Mouse (Mus musculus): ENCODE measurements around the gene Fam160a2.

The Fam160a2 gene

DNA sequence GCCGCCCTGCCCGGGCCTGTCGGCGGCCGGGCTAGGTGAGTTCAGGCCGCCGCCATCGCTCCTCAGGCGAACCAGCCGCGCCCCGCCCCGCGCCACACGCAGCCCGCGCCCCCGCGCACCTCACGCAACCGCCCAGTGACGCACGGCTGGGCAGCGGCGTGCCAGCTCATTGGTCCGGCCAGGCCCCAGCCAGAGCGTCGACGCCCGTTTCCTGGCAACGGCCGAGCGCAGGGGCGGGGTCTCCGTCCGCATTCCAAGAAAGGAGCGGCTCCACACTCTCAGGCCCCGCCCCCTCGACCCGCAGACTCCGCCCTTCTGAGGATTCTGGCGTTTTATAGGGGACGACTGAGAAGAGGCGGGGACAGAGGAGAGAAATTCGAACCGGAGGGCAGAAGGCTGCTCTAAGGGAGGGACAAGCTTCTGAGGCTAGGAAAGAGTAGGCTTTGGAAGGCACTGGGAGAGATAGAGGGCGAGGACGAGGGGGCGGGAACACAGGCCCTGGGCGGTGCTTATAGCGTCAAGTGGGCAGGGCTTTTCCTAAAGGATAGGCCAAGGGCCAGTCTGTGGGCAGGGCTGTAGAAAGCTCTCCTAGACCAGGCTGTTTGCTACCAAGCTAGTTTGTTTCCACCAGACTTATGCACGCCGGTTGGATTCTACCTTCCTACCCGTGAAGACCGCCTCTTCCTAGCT, at the start of gene Fam160a2:
Gene Fam160a2 (minus strand): TSS at position 120 of the 690 bp plus-strand sequence.
- DNase-seq (ENCODE audit: inconsistent ontology term): peak; percentile 100

DNA sequence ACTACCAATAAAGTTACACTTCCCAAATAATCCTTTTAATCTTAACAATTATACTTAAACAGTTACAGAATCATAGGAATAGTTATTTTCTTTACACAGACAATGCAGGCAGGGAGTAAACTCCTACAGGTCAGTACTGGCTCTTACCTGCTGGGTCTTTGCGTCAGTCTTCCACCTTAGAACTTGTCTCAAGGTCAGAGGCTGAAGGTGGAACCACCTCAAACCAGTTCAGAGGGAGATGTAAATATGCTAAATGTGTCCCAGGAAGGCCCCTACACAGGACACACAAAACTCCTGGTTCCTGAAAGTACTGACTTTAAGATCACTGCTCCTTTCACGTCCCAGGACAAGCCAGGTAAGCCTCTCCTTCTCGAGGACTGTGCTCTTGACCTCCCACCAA, 45.2 kb upstream of the Fam160a2 start:
- DNase-seq (ENCODE audit: inconsistent ontology term): no peak

DNA sequence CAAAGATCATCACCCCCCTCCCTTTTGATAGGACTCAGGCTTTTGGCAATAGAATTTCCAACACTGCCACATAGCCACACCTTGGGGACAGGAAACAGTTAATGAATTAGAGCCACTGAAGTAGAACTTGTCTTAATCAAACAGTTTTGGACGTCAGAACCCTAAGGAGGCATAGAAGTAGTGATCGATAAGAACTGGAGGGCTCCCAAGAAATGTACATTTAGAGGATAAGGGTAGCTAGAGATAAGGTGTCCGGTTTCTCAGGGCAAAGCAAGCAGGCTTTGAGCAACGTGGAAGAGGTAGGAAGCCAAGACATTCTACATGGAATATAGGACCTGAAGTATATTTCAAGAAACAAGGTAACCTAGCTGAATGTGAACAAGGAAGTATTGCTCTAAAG, 41.6 kb upstream of the Fam160a2 start:
- DNase-seq (ENCODE audit: inconsistent ontology term): no peak

DNA sequence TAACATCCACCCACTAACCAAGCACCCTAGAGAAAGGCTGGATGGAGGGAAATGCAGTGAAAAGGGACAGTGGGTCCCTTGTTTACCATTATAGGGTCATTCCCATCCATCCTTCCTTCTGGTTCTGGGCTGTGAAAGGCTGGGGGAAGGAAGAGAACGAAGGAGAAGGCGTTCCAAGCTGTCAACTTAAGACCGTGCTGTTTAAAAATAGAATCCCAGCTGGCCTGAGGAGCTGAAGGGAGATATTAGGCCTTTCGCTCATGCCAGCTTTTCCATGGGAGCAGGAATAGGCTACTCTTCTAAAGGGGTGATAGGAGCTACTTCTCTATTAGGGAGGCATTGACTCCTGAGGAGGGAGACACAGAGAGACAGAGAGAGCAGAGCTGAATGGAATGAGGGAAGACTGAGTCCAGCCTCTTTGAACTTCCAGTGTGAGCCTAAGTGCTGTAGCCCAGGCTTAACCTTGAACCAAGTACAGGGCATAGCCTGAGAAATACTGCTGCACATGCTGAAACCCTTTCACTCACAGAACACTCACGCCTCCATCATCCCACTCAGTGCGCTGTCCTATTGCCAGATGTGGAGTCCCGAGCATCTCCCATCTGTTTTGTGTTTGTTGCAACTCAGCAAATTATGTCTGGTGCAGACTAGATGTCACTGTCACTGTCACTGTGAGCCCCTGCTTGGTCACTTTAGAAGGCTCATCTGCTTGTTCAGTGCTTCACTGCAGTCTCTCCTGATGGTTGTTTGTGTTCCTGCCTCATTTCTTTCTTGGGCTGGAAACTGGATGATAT, 38.3 kb upstream of the Fam160a2 start:
- no peak for DNase-seq (ENCODE audit: inconsistent ontology term)

DNA sequence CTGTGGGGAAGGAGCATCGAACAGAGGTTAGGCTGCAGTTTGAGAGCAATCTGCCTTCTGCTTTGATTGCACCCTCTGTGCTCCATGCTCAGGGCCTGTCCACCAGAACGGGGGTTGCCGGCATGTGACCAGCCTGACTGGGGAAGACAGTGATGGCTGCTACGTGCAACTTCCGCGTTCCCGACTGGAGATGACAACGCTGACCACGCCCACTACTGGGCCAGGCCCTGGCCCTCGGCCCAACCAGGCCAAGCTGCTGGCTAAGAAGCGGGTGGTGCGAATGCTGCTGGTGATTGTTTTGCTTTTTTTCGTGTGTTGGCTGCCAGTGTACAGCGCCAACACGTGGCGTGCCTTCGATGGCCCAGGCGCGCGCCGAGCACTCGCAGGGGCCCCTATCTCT, 34.9 kb upstream of the Fam160a2 start:
- no peak for DNase-seq (ENCODE audit: inconsistent ontology term)

DNA sequence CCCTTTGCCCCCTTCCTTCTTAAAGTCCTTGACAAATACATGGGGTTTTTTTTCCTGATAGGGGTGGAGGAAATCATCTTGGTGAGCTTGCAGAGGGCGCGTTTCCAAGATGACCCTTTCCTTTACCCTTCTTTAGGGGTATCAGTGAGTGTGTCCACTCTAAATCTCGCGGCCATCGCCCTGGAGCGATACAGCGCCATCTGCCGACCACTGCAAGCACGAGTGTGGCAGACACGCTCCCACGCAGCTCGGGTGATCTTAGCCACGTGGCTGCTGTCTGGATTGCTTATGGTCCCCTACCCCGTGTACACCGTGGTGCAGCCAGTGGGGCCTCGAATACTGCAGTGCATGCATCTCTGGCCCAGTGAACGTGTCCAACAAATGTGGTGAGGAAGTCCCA, 34.0 kb upstream of the Fam160a2 start:
- DNase-seq (ENCODE audit: inconsistent ontology term): no peak

DNA sequence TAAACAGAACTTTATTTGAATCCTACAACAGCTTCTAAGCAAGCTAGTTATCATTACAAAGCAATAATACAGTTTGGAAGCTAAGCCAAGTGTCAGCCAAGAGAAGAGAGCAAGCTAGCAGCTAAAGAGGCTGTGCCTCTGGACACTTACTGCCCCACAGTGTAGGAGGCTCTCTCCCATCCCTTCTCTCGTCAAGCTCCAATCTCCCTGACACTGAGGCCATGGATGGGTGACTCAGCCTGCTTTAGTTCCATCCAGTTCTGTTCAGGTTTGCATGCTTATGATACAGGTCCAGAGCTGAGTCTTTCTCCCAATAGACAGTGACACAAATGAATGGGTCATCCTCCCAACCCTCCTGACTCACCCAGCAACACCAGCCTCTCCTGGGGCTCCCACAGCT, 32.2 kb upstream of the Fam160a2 start:
- no peak for DNase-seq (ENCODE audit: inconsistent ontology term)

DNA sequence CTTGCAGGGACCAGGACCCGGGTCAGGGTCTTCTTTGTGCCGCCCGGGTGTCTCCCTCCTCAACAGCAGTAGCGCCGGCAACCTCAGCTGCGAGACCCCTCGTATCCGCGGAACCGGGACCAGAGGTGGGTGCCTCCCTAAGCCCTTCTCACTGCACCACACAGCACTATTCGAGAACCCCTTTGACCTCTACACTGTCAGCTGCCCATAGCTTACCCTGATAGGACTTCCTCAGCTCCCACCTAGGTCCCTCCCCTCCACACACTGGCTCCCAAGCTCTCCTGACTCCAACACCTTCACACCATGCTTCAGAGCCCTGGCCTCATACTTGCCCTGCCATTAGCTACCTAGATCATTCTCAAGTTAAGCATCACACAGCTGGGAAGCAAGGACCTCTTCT, 26.2 kb upstream of the Fam160a2 start:
- no peak for DNase-seq (ENCODE audit: inconsistent ontology term)

DNA sequence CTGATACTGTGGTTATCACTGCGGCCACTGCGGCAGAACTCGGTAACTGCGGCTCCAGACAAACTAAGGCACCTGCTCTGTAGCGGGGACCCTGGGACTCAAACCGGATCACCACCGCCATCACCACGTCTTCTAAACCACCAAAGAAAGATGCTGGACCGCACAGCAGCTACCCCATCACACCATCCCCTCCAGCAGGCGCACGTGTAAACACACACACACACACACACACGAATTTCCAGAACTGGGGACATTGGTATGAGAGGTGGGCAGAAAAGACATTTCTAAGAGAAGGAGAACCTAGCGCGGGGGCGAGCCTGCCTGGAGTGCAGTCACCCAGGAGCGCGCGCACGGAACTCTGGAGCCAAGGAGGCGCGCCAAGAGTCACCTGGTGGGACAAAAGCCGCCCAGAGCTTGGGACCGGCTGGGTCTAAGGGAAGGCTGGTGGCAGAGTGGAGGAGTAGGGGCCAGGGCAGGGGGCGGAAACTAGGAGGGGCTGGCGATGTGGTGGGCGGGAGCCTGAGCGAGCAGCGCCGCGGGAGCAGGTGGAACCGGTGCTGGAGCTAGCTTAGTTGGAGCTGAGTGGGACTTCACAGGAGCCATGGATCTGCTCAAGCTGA, 25.7 kb upstream of the Fam160a2 start, which contains the start of gene Cckbr:
Gene Cckbr (plus strand): TSS at position 308 of the 620 bp plus-strand sequence.
- peak; percentile 9 for DNase-seq (ENCODE audit: inconsistent ontology term)

DNA sequence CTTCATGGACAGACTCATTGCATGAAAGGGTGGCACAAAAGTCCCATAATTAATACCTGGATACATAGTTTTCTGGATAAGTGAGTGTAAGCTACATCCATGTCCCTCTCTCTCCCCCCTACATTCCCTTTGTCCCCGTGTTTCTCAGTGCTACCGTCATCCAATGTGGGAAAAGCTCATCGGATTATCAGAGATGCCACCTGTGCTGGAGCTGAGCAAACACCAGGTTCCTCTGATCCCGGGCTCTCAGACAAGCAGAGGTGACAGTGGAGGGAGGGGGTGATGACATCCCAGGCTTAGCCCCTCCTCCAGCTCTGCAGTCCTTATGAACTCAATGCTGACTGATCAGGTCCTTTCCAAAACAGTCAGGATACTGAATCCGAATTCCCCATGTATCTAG, 24.5 kb upstream of the Fam160a2 start:
- DNase-seq (ENCODE audit: inconsistent ontology term): no peak

DNA sequence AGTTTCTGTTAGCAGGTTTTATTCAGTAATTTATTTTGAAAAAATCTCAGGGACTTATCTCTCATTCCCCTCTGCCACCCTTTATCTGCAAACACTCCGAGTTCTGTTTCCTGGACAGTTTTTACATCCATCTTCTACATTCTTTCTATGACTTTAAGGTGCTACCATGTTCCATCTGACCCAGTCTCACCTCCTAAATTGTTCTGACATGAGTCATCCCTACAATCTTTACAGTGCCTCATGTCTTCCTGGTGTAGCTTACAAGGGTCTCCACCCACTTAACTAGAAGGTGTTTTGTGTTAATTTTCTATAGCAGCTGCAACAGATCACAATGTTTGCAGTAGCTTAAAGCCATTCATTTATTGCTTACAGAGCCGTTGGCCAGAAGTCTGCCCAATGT, 21.0 kb upstream of the Fam160a2 start:
- DNase-seq (ENCODE audit: inconsistent ontology term): no peak

DNA sequence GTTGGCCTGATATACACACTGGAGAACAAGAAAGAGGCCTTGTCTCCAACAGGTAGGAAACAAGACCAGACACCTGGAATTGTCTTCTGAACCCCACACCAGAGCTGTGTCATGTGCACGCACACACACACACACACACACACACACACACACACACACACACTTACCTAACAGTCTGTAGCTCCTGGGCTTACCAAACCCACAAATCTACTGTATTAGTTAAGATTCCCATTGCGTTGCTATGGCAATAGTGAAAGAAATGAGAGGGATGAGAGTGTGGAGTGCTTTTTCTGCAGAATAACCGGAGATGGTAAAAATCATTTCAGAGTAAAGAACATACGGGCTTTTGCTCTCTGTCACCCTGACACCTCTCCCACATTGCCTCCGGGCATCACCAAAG, 18.3 kb upstream of the Fam160a2 start:
- DNase-seq (ENCODE audit: inconsistent ontology term): no peak

DNA sequence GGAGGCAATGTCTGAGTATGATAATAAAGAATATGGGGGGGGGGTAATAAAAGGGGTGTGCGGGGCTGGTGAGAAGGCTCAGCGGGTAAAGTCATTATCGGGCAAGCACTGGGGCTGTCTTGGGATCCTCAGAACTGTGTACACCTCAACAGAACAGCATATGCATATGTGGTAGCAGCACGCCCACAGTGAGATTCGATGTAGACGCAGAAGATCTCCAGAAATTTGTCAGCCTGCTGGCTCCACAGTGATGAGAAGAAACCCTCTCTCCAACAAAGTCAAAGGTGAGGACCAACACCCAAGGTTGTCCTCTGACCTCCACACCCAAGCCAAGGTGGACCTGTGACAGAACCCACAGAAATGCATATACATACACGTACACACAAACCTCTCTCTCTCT, 16.7 kb upstream of the Fam160a2 start:
- no peak for DNase-seq (ENCODE audit: inconsistent ontology term)

DNA sequence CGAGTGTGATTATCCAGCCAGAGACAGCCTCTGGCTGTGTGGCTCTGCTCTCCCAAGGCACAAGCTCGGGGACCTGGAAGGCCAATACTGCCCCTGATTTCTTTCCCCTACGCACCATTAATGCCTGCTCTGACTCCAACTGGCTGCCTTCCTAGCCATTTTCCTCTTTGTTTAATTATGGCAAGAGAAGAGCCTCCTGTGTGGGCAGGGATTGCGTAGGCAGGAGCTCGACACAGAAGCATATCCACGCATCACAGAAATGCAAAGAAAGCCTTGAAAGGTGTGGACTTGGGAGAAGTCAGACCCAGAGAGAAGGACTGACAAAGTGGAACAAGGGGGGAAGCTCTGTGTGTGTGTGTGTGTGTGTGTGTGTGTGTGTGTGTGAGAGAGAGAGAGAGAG, 14.5 kb upstream of the Fam160a2 start:
- DNase-seq (ENCODE audit: inconsistent ontology term): no peak

DNA sequence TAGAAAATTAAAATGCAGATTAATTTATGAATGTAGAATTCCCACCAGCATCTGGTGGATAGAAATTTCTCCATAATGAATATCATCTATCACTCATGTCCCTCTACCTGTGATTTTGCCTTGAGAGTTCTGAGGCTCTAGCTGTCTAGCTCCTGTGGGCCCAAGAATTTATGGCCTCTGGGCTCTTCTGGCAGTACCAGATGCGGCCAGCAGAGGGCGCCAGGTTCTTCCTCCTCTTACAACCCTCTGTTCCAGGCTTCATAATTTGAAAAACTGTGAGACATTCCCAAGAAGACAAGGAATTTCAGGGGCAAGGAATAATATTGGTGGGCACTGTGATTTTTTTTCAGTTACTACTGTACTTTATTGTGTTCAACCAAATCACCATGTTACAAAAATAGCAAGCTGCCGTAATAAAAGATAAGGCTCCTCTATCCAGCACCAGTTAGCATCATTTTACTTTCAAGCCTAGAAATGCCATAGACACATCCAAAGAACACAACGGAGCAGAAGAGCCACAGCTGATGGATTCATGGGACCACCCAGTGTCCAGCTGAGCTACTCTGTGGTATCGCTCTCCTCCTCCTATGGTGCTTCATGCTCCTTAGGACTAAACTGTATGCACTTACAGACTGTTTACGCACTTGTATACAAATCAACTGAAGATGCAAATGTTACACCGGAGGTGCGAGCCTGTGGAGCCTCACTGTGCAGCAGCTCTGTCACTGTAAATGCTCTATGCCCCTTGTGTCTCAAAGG, 12.2 kb upstream of the Fam160a2 start:
- peak; percentile 33 for DNase-seq (ENCODE audit: inconsistent ontology term)

DNA sequence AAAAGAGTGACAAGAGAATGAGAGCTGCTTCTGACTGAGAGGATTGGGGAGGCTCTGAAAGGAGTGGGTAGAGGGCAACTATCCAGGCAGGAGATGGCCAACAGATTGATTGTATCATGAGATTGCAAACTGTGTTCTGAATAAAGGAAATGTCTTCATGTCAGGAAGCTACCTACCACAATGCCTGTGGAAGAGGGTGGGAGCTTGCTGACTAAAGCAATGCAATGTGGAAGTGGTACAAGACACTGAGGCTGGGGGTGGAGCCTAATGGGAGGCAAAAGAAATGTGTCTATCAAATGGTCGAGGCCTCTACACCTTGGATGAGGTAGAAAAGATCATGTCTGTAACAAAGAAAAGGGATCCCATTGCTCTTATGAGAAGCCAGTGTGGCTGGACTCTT, 6.5 kb upstream of the Fam160a2 start:
- no peak for DNase-seq (ENCODE audit: inconsistent ontology term)

DNA sequence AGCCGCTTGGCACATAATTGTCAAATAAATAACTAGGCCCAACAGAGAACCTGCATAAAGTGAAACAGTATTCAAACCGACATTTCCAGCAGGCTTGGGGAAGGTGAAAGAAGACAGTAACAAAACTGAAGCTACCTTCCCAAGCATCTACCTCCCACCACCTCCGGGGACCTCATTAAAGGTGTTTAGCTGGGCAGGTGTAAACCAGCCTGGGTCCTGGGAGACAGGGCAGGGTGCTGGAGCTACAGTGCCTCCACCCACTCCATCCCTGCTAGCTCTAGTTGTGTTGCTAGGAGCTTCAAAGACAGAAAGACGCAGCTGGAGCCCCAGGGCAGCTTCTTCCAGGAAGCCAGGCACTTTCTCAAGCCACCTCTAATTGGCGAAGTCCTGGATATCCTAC, 4.4 kb upstream of the Fam160a2 start, which contains the start of gene Cnga4:
Gene Cnga4 (plus strand): TSS at position 301 of the 400 bp plus-strand sequence.
- DNase-seq (ENCODE audit: inconsistent ontology term): no peak

DNA sequence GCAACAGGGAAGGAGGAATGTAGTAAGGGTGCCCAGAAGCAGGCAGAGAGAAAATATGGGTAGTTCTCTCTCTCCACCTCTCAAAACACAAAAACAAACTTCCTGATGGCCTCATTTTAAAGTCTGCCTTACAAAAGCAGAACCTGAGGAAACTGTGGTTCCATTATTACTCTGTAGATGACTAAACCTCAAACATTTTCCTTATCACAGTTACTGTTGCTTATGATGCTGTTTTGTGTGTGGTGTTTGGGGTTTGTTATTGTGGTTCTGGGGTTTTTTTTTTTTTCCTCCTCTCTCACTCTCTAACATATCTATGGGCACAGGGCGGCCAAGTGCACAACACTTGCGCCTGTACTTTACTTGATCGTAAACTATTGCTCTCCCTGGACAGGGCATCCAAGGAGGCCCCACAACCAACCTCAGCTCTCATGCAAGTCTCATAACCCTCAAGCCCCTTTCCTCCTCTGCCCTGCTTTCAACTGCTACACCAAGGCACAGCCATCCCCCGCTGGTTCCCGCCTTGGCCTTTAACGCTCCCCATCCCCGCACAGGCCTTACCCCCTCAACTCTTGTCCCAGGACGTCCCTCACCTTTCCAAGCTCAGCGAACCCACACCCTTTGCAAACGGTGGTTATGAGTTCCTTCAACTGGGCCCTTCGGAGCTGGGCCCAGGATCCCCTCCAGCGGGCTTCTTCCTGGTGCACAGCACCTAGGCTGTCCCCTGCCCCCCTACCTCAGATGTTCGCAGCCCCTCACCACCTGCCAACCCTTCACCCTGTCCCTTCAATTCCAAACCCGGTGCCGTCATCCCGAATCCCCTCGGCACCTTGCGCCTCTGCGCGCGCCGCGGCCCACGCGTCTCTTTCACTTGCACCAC, 558 bp downstream of the Fam160a2 start:
- DNase-seq (ENCODE audit: inconsistent ontology term): peak; percentile 25

DNA sequence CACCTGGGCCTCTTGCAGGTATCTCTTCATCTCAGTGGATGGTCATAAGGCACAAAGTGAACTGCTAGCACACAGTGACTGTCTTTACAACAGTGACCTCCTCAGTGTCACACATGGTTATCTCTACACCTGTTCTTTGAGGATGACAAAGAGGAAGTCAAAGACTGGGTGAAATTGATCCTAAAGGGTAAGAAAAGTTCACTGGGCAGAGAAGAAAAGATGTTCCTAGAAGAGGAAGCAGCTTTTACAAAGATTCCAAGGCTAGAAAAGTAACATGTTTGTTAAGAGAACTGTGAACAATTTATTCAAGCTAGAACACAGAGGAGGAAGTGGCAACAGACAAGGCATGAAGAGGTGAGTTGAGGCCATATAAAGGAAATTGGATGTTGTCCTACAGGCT, 3.7 kb downstream of the Fam160a2 start:
- DNase-seq (ENCODE audit: inconsistent ontology term): no peak

DNA sequence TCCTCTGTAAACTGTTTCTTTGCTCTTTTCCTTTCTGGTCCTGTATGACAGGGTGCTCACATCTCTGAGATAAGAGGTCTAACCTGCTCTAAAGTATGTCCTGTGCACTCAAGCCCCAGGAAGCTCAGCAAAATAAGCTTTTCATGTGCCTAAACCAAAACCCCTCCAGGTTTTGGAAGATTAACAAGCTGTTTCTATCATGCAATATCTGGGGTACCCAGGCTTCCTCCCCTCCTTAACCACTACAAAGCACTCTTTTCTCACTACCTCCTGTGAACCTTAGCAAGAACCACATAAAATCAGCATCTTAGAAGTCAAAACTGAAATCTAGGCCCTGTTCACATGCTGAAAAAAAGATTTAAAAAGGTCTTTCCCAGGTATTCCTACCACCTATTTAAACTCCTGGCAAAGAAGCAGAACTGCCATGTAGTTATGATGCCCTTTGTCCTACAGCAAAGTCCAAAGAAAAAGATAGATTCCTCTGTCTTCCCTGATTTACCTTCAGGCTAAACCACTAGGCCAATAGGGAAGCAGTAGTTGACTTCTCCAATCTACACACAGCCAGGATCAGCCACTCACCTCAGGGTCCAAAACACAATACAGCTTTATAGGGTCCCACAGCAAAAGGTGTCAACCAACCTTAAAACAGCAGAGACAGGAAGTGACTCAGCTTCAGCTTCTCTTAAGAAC, 4.6 kb downstream of the Fam160a2 start:
- no peak for DNase-seq (ENCODE audit: inconsistent ontology term)

All from Muller cell, postnatal 12 days (primary cell).